Mouse (Mus musculus) CH12.LX (cell line): ENCODE results near the gene Fgfr2. TPM values are rescaled to one million over a fixed set of nuclear protein-coding genes. Genes with fewer than 3 reads are reported as not detected.
A peak's percentile ranks its signal among the peaks of the same experiment; 100 is the strongest.

ENCODE experiments used
- DNase-seq: peaks from one replicate; pipeline ENCODE4 v3.0.0-alpha.2; 2013; ENCODE audit errors: extremely low read depth
- H3K27ac ChIP-seq: 2 replicates; pipeline ENCODE4 v1.5.1; 2012; ENCODE audit warnings: low read depth, mild to moderate bottlenecking, control low read depth, moderate library complexity; ENCODE audit not compliant: insufficient read depth
- H3K27me3 ChIP-seq: replicated peaks from 2 replicates; pipeline ENCODE3; 2012; ENCODE audit warnings: inconsistent platforms
- H3K36me3 ChIP-seq, 2 experiments: replicated peaks in 1 of 2; 2 replicates each; pipeline versions ENCODE3 to v1.6.1; 2012; ENCODE audit warnings: inconsistent platforms in 1 of 2, low read length in 1 of 2, mild to moderate bottlenecking in 1 of 2, mixed read lengths in 1 of 2, moderate library complexity in 1 of 2; ENCODE audit not compliant: control insufficient read depth in 1 of 2, insufficient read depth in 1 of 2
- H3K4me1 ChIP-seq, 2 experiments: 2 replicates each; pipeline ENCODE4 v1.6.1; 2012; ENCODE audit warnings: inconsistent platforms in 1 of 2, moderate library complexity in 1 of 2; ENCODE audit not compliant: insufficient read depth in 2 of 2, control insufficient read depth in 1 of 2
- H3K4me2 ChIP-seq: 2 replicates; pipeline ENCODE4 v1.6.1; 2012; ENCODE audit warnings: low read depth, mild to moderate bottlenecking, control low read depth; ENCODE audit not compliant: poor library complexity, insufficient read depth, severe bottlenecking
- H3K4me3 ChIP-seq, 3 experiments: fragments of 150-350 bp in 1 of 3; sonication (generic) in 1 of 3; replicated peaks in 1 of 3; 2 replicates each; pipeline versions ENCODE3 to v1.5.1; 2011 to 2012; ENCODE audit warnings: low read depth in 2 of 3, low read length in 2 of 3, mild to moderate bottlenecking in 2 of 3, moderate library complexity in 2 of 3, control low read depth in 1 of 3, improper control_type of control experiment in 1 of 3, inconsistent platforms in 1 of 3, mixed read lengths in 1 of 3; ENCODE audit not compliant: poor library complexity in 1 of 3
- H3K79me2 ChIP-seq: replicated peaks from 2 replicates; pipeline ENCODE4 v1.6.1; 2012; ENCODE audit warnings: mild to moderate bottlenecking, moderate library complexity; ENCODE audit not compliant: control insufficient read depth, poor library complexity, insufficient read depth, severe bottlenecking; ENCODE audit errors: extremely low read depth
- H3K9ac ChIP-seq: 2 replicates; pipeline ENCODE4 v1.6.1; 2012; ENCODE audit warnings: low read depth, mild to moderate bottlenecking, control low read depth, moderate library complexity; ENCODE audit not compliant: insufficient read depth
- H3K9me3 ChIP-seq: replicated peaks from 2 replicates; pipeline ENCODE3; 2012; ENCODE audit warnings: low read length, inconsistent platforms, mixed read lengths
- CTCF ChIP-seq, 2 experiments: IDR thresholded peaks in 1 of 2; conservative IDR thresholded peaks in 1 of 2; 2 replicates each; pipeline ENCODE4 v1.5.1; 2011 to 2012; ENCODE audit warnings: low read depth in 2 of 2, low read length in 2 of 2, improper control_type of control experiment in 1 of 2, inconsistent platforms in 1 of 2, mild to moderate bottlenecking in 1 of 2, moderate library complexity in 1 of 2
- E2F4 ChIP-seq: IDR thresholded peaks from 2 replicates; pipeline ENCODE4 v1.6.1; 2011; ENCODE audit warnings: low read depth, low read length, improper control_type of control experiment; ENCODE audit not compliant: insufficient replicate concordance
- EP300 ChIP-seq: IDR thresholded peaks from 2 replicates; pipeline ENCODE4 v1.6.1; 2011; ENCODE audit warnings: low read length, improper control_type of control experiment
- ETS1 ChIP-seq: conservative IDR thresholded peaks from 2 replicates; pipeline ENCODE4 v1.6.1; 2012; ENCODE audit warnings: low read depth, mild to moderate bottlenecking, inconsistent platforms, low read length, improper control_type of control experiment, moderate library complexity
- HCFC1 ChIP-seq: IDR thresholded peaks from 2 replicates; pipeline ENCODE4 v1.6.1; 2012; ENCODE audit warnings: low read depth, mild to moderate bottlenecking, inconsistent platforms, low read length, improper control_type of control experiment
- JUN ChIP-seq: IDR thresholded peaks from 2 replicates; pipeline ENCODE4 v1.6.1; 2011; ENCODE audit warnings: low read depth, mild to moderate bottlenecking, low read length, improper control_type of control experiment, moderate library complexity; ENCODE audit not compliant: insufficient read depth
- JUND ChIP-seq: conservative IDR thresholded peaks from 2 replicates; pipeline ENCODE4 v1.6.1; 2011; ENCODE audit warnings: low read depth, low read length, improper control_type of control experiment
- MAX ChIP-seq: IDR thresholded peaks from 2 replicates; pipeline ENCODE4 v1.6.1; 2011; ENCODE audit warnings: low read length, improper control_type of control experiment
- MXI1 ChIP-seq: IDR thresholded peaks from 2 replicates; pipeline ENCODE4 v1.6.1; 2011; ENCODE audit warnings: mild to moderate bottlenecking, low read depth, low read length, improper control_type of control experiment
- MYC ChIP-seq: IDR thresholded peaks from 2 replicates; pipeline ENCODE4 v1.6.1; 2011; ENCODE audit warnings: low read depth, mild to moderate bottlenecking, improper control_type of control experiment, low read length
- NRF1 ChIP-seq: IDR thresholded peaks from 2 replicates; pipeline ENCODE4 v1.6.1; 2014; ENCODE audit warnings: low read depth, mild to moderate bottlenecking, inconsistent platforms, low read length, improper control_type of control experiment, moderate library complexity
- POLR2AphosphoS2 ChIP-seq: IDR thresholded peaks from 2 replicates; pipeline ENCODE4 v1.6.1; 2011; ENCODE audit warnings: low read depth, low read length, improper control_type of control experiment
- RCOR1 ChIP-seq: conservative IDR thresholded peaks from 2 replicates; pipeline ENCODE4 v1.6.1; 2012; ENCODE audit warnings: low read depth, mild to moderate bottlenecking, inconsistent platforms, low read length, improper control_type of control experiment
- TBP ChIP-seq: conservative IDR thresholded peaks from 2 replicates; pipeline ENCODE4 v1.6.1; 2011; ENCODE audit warnings: low read depth, low read length, improper control_type of control experiment
- ZKSCAN1 ChIP-seq: IDR thresholded peaks from 2 replicates; pipeline ENCODE4 v1.6.1; 2012; ENCODE audit warnings: low read depth, inconsistent platforms, low read length, improper control_type of control experiment, borderline replicate concordance
- ZMIZ1 ChIP-seq: IDR thresholded peaks from 2 replicates; pipeline ENCODE4 v1.6.1; 2012; ENCODE audit warnings: low read depth, mild to moderate bottlenecking, inconsistent platforms, low read length, improper control_type of control experiment
- dilution Hi-C: fragments of 300-500 bp; cut with MboI; formaldehyde crosslinking; loops from 2 replicates; pipeline ENCODE4 v1.14.3; 2020; ENCODE audit warnings: low sequenced_read_pairs; ENCODE audit not compliant: extremely low pct_unique_long_range_greater_than_20kb, extremely low pct_ligation_motif_present
- in situ Hi-C: fragments of 300-500 bp; cut with MboI; formaldehyde crosslinking; loops from 3 replicates; pipeline ENCODE4 v1.14.3; 2019; ENCODE audit warnings: low sequenced_read_pairs, low pct_ligation_motif_present, low pct_unique_long_range_greater_than_20kb, mixed read lengths
- polyA plus RNA-seq: library from polyadenylated mRNA; unstranded; fragments of >175 nt; gene quantifications from 2 replicates; pipeline ENCODE4 v1.2.1, GENCODE M21; 2012; ENCODE audit warnings: low read depth; ENCODE audit not compliant: insufficient read length
- total RNA-seq, 2 experiments: library from RNA; depleted of rRNA; stranded (reverse); fragments of 300-350 nt in 1 of 2; fragments of >200 nt in 1 of 2; gene quantifications; 2 replicates each; pipeline ENCODE4 v1.2.3; 2012 to 2014

The Fgfr2 gene
- total and polyA plus RNA-seq, 3 experiments = not detected

- no peak for TF ChIP-seq MXI1
- no peak for TF ChIP-seq CTCF (conservative IDR thresholded peaks at IDR 0.05 in 1 of 2, IDR thresholded peaks at IDR 0.05 in 1 of 2; ENCODE audit: low read depth in 2 of 2, low read length in 2 of 2)
- TF ChIP-seq POLR2AphosphoS2 = no peak
- TF ChIP-seq MYC = no peak
- TF ChIP-seq E2F4 = no peak
Measured at GRCm38 (mm10) chr7:132699639-132700038, 423.5 kb downstream of the Fgfr2 start (continued).

DNA sequence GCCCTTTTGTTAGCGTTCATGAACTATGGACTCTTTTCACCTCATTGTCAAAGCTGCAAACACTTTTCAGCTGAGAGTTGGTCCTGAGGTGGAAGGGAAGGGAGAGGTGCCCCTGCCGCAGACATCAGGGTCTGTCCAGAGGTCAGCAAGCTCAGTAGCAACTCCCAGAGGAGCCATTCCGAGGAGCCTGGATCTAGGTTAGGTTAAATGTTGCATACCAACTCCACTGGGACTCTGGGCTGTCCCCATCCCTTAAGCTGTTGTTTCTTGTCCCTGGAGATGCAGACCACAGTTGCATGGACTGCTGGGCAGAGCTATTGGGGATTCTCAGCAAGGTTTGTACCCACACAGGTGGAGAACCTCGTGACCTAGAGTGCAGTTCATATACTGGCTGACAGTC, 424.0 kb downstream of the Fgfr2 start:
- in situ Hi-C loops (no loop called here), dilution Hi-C loops (no loop called here)
- H3K4me2 ChIP-seq = no peak overlapping the region
- DNase-seq = no peak
- peaks cover 15 to 61% of the 10 kb centered on the region in 2 experiments for H3K4me1 ChIP-seq
- TF ChIP-seq EP300 = no peak; the same call in 1 of the 2 replicates
- no peak for TF ChIP-seq HCFC1
- TF ChIP-seq MAX = no peak
- no peak for TF ChIP-seq ZKSCAN1
- no peak for TF ChIP-seq TBP
- no peak for TF ChIP-seq RCOR1
- no peak for TF ChIP-seq ZMIZ1
- TF ChIP-seq NRF1 = no peak
- no peak for TF ChIP-seq JUND
- TF ChIP-seq JUN = no peak
- TF ChIP-seq, all 38 proteins: peak for 0
- Histone ChIP-seq H3K27ac (no peak overlapping the region), H3K4me3 (no peak overlapping the region), H3K27me3 (no peaks in the 10 kb centered on the region), H3K9me3 (peaks cover 5% of the 10 kb centered on the region), H3K79me2 (no peaks in the 10 kb centered on the region), H3K9ac (no peak overlapping the region), H3K36me3 (peaks cover 0 to 4% of the 10 kb centered on the region in 2 experiments)

DNA sequence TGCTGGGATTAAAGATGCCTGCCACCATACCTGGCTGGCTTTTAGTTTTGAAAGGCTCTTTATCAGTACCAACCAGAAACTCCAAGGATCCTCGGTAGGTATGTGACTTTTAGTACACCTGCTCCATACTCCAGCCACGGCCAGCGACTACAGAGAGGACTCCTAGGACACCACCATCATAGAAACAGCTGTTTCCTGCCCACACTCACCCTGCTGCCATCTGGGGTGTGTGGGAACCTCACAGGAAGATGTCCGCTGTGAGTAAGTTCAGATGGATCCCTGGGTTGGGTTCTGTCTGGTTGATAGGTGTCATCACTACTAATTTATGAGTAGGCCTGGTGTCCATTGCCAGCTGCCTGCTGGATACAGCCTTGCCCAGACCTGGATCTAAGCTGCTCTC, 424.4 kb downstream of the Fgfr2 start:
- Histone ChIP-seq H3K79me2 (no peaks in the 10 kb centered on the region), H3K4me1 (peaks cover 15 to 58% of the 10 kb centered on the region in 2 experiments), H3K9ac (no peak overlapping the region), H3K27me3 (no peaks in the 10 kb centered on the region), H3K36me3 (peaks cover 0 to 4% of the 10 kb centered on the region in 2 experiments), H3K4me2 (no peak overlapping the region), H3K27ac (no peak overlapping the region), H3K4me3 (no peak overlapping the region), H3K9me3 (peaks cover 5% of the 10 kb centered on the region)
- TF ChIP-seq ETS1 (0 out of 2 replicates have a peak, but pooled peaks have one; percentile 9), TBP (no peak)
- DNase-seq = no peak
- in situ Hi-C loops = no loop called here
- dilution Hi-C loops = no loop called here
